Mouse (Mus musculus): ENCODE results near the gene Duox2.

GRCm38 (mm10) chr2:122300656-122301020 is 2.4 kb upstream of the Duox2 start:
- TF ChIP-seq CTCF (IDR thresholded peaks at IDR 0.05; ENCODE audit: extremely low read depth, insufficient read depth, low read length) (no peak), POLR2A (IDR thresholded peaks at IDR 0.05; ENCODE audit: extremely low read depth, insufficient read depth, low read length) (no peak)

Data from cortical plate, adult 2 months (tissue).